Mouse (Mus musculus) layer of hippocampus, adult 11-12 months (tissue): ENCODE measurements around the gene Gm20388.

Experiments used
- DNase-seq: peaks from one replicate; pipeline ENCODE4 v3.0.0; 2022; ENCODE audit warnings: low spot score

Gm20388 gene

GRCm38 (mm10) chr8:120895009-120895408, 984.4 kb downstream of the Gm20388 start:
- no peak for DNase-seq

- DNase-seq, result no peak
Measured at GRCm38 (mm10) chr8:120895600-120895999, 985.0 kb downstream of the Gm20388 start.

- no peak for DNase-seq
Measured at GRCm38 (mm10) chr8:120896203-120896602, 985.6 kb downstream of the Gm20388 start.

- DNase-seq, result no peak
Measured at GRCm38 (mm10) chr8:120898008-120898407, 987.4 kb downstream of the Gm20388 start.

GRCm38 (mm10) chr8:120898828-120899407, 988.3 kb downstream of the Gm20388 start:
- no peak for DNase-seq

GRCm38 (mm10) chr8:120902346-120902745, 991.7 kb downstream of the Gm20388 start:
- DNase-seq, result no peak

- DNase-seq, result no peak
Measured at GRCm38 (mm10) chr8:120907671-120908070, 997.0 kb downstream of the Gm20388 start.

GRCm38 (mm10) chr8:120910936-120911335, 1000.3 kb downstream of the Gm20388 start:
- no peak for DNase-seq

- DNase-seq, result no peak
Measured at GRCm38 (mm10) chr8:120912463-120912862, 1001.8 kb downstream of the Gm20388 start.

GRCm38 (mm10) chr8:120916831-120917435, 1006.3 kb downstream of the Gm20388 start:
- no peak for DNase-seq

GRCm38 (mm10) chr8:120920527-120920926, 1009.9 kb downstream of the Gm20388 start:
- no peak for DNase-seq

GRCm38 (mm10) chr8:120926201-120926600, 1015.6 kb downstream of the Gm20388 start:
- no peak for DNase-seq

GRCm38 (mm10) chr8:120928082-120928481, 1017.4 kb downstream of the Gm20388 start:
- DNase-seq, result no peak

- no peak for DNase-seq
Measured at GRCm38 (mm10) chr8:120934596-120934995, 1024.0 kb downstream of the Gm20388 start.

GRCm38 (mm10) chr8:120936685-120937084, 1026.0 kb downstream of the Gm20388 start:
- DNase-seq, result no peak

GRCm38 (mm10) chr8:120937474-120937873, 1026.8 kb downstream of the Gm20388 start:
- no peak for DNase-seq

GRCm38 (mm10) chr8:120940287-120940686, 1029.6 kb downstream of the Gm20388 start:
- DNase-seq, result no peak

- no peak for DNase-seq
Measured at GRCm38 (mm10) chr8:120947240-120947639, 1036.6 kb downstream of the Gm20388 start.

- no peak for DNase-seq
Measured at GRCm38 (mm10) chr8:120948050-120948595, 1037.5 kb downstream of the Gm20388 start.

- DNase-seq, result no peak
Measured at GRCm38 (mm10) chr8:120948620-120949491, 1038.2 kb downstream of the Gm20388 start.

- no peak for DNase-seq
Measured at GRCm38 (mm10) chr8:120950674-120951218, 1040.1 kb downstream of the Gm20388 start.

- DNase-seq, result no peak
Measured at GRCm38 (mm10) chr8:120959470-120959891, 1048.8 kb downstream of the Gm20388 start.
